Mouse (Mus musculus) left cerebral cortex, adult 18-20 months (tissue): ENCODE results near the gene Fam129b. TPM values are rescaled to one million over a fixed set of nuclear protein-coding genes. Genes with fewer than 3 reads are reported as not detected.
A peak's percentile ranks its signal among the peaks of the same experiment; 100 is the strongest.

ENCODE experiments used
- DNase-seq, 2 experiments: peaks; one replicate each; pipeline ENCODE4 v3.0.0; 2021 to 2022; ENCODE audit warnings: low spot score in 2 of 2, mixed read lengths in 1 of 2
- total RNA-seq, 2 experiments: library from RNA; stranded (reverse); gene quantifications; 2 replicates each; pipeline ENCODE4 v1.2.3; 2021

The Fam129b gene
- total RNA-seq, 2 experiments from 2014 or later, result 29.6 to 35.3 TPM

GRCm38 (mm10) chr2:32921801-32922380, 46.0 kb downstream of the Fam129b start:
- no peak for DNase-seq

GRCm38 (mm10) chr2:32922564-32922963, 46.6 kb downstream of the Fam129b start:
- DNase-seq, result no peak

GRCm38 (mm10) chr2:32923551-32924250, 47.8 kb downstream of the Fam129b start:
- no peak for DNase-seq

- DNase-seq, result no peak
These were observed 48.5 kb downstream of the Fam129b start for GRCm38 (mm10) chr2:32924306-32924844.

- no peak for DNase-seq
These were observed 50.6 kb downstream of the Fam129b start for GRCm38 (mm10) chr2:32926330-32927075.

- no peak for DNase-seq
These were observed 51.8 kb downstream of the Fam129b start for GRCm38 (mm10) chr2:32927624-32928234.

- DNase-seq, result peak; percentile 81 to 83
These were observed 52.5 kb downstream of the Fam129b start for GRCm38 (mm10) chr2:32928235-32928946.

- no peak for DNase-seq
These were observed 53.3 kb downstream of the Fam129b start for GRCm38 (mm10) chr2:32928947-32929829.

GRCm38 (mm10) chr2:32931730-32932129, 55.8 kb downstream of the Fam129b start:
- no peak for DNase-seq

- DNase-seq, result no peak
These were observed 62.8 kb downstream of the Fam129b start for GRCm38 (mm10) chr2:32938741-32939140.

- peak in 1 of 2 experiments; percentile 54 for DNase-seq
These were observed 63.5 kb downstream of the Fam129b start for GRCm38 (mm10) chr2:32939418-32939817.

GRCm38 (mm10) chr2:32940483-32940882, 64.6 kb downstream of the Fam129b start:
- DNase-seq, result no peak

GRCm38 (mm10) chr2:32947454-32947853, 71.5 kb downstream of the Fam129b start:
- no peak for DNase-seq

GRCm38 (mm10) chr2:32954581-32954980, 78.7 kb downstream of the Fam129b start:
- no peak for DNase-seq

- peak; percentile 48 to 57 for DNase-seq
These were observed 81.4 kb downstream of the Fam129b start for GRCm38 (mm10) chr2:32957344-32957743.

GRCm38 (mm10) chr2:32960273-32960672, 84.4 kb downstream of the Fam129b start:
- no peak for DNase-seq

GRCm38 (mm10) chr2:32961192-32961995, 85.5 kb downstream of the Fam129b start, which contains the start of the genes Rpl12 and Lrsam1:
Gene Rpl12, plus strand, starts transcription at chr2:32961559.
Gene Lrsam1, minus strand, starts transcription at chr2:32961614.
- peak; percentile 94 for DNase-seq

- no peak for DNase-seq
These were observed 86.4 kb downstream of the Fam129b start for GRCm38 (mm10) chr2:32962062-32962874.
